Mouse (Mus musculus): ENCODE data around the gene Gnaz. TPM values are rescaled to one million over a fixed set of nuclear protein-coding genes. Genes with fewer than 3 reads are reported as not detected.

The Gnaz gene
- polyA plus RNA-seq, 1 experiment from 2014 or later, result 3.2 TPM

GRCm38 (mm10) chr10:74967651-74968267 is 782 bp downstream of the Gnaz start:
- TF ChIP-seq CTCF (IDR thresholded peaks at IDR 0.05; ENCODE audit: low read depth), result no peak
- no peaks in the 10 kb centered on the region for H3K36me3 ChIP-seq (ENCODE audit: insufficient read depth)
- H3K4me3 ChIP-seq (ENCODE audit: low read depth, low read length), result peak overlapping the region; percentile 60
- ATAC-seq (ENCODE audit: insufficient read depth) (no peak), DNase-seq (no peak)
- 0 out of 2 replicates have a peak, but pooled peaks cover 3% of the 10 kb centered on the region for H3K4me1 ChIP-seq (ENCODE audit: insufficient read depth)
- no peak overlapping the region for H3K27ac ChIP-seq (ENCODE audit: low read depth)
- no peaks in the 10 kb centered on the region for H3K9me3 ChIP-seq (ENCODE audit: low read depth, low read length)
- peak overlapping the region; percentile 95 for H3K4me2 ChIP-seq
- H3K9ac ChIP-seq, result peak overlapping the region; percentile 48
- 4% methylated on average over 25 of the region's 25 CpGs for WGBS
- peaks cover 19% of the 10 kb centered on the region; the same call in 1 of the 2 replicates for H3K27me3 ChIP-seq (ENCODE audit: insufficient read depth, low read length)

- no peak for DNase-seq
- H3K9me3 ChIP-seq (ENCODE audit: low read depth, low read length), result no peaks in the 10 kb centered on the region
- H3K9ac ChIP-seq, result no peak overlapping the region
- no peak overlapping the region for H3K27ac ChIP-seq (ENCODE audit: low read depth)
- H3K4me3 ChIP-seq (ENCODE audit: low read depth, low read length), result no peak overlapping the region
- H3K36me3 ChIP-seq (ENCODE audit: insufficient read depth), result no peaks in the 10 kb centered on the region
- peaks cover 19% of the 10 kb centered on the region; the same call in 1 of the 2 replicates for H3K27me3 ChIP-seq (ENCODE audit: insufficient read depth, low read length)
- 0 out of 2 replicates have a peak, but pooled peaks cover 3% of the 10 kb centered on the region for H3K4me1 ChIP-seq (ENCODE audit: insufficient read depth)
- ATAC-seq (ENCODE audit: insufficient read depth), result no peak
- 87% methylated on average over 2 of the region's 2 CpGs for WGBS
- TF ChIP-seq CTCF (IDR thresholded peaks at IDR 0.05; ENCODE audit: low read depth), result no peak
- no peak overlapping the region for H3K4me2 ChIP-seq
Measured at GRCm38 (mm10) chr10:74969266-74969665, 2.3 kb downstream of the Gnaz start.

GRCm38 (mm10) chr10:74973026-74973425 is 6.0 kb downstream of the Gnaz start:
- DNase-seq, result no peak
- Histone ChIP-seq H3K4me2 (no peak overlapping the region), H3K27me3 (ENCODE audit: insufficient read depth, low read length) (0 out of 2 replicates have a peak, but pooled peaks cover 2% of the 10 kb centered on the region), H3K9me3 (ENCODE audit: low read depth, low read length) (no peaks in the 10 kb centered on the region), H3K27ac (ENCODE audit: low read depth) (no peak overlapping the region), H3K4me1 (ENCODE audit: insufficient read depth) (no peaks in the 10 kb centered on the region), H3K9ac (no peak overlapping the region), H3K36me3 (ENCODE audit: insufficient read depth) (no peaks in the 10 kb centered on the region), H3K4me3 (ENCODE audit: low read depth, low read length) (no peak overlapping the region)
- WGBS, result 64% methylated on average over 6 of the region's 6 CpGs
- TF ChIP-seq CTCF (IDR thresholded peaks at IDR 0.05; ENCODE audit: low read depth), result peak; percentile 28; the same call in 1 of the 2 replicates
- no peak for ATAC-seq (ENCODE audit: insufficient read depth)

GRCm38 (mm10) chr10:74975626-74976025 is 8.6 kb downstream of the Gnaz start:
- H3K4me1 ChIP-seq (ENCODE audit: insufficient read depth), result no peaks in the 10 kb centered on the region
- no peak for DNase-seq
- no peak overlapping the region for H3K27ac ChIP-seq (ENCODE audit: low read depth)
- H3K4me2 ChIP-seq, result no peak overlapping the region
- no peaks in the 10 kb centered on the region for H3K27me3 ChIP-seq (ENCODE audit: insufficient read depth, low read length)
- 45% methylated on average over 7 of the region's 7 CpGs for WGBS
- H3K9ac ChIP-seq, result no peak overlapping the region
- no peaks in the 10 kb centered on the region for H3K36me3 ChIP-seq (ENCODE audit: insufficient read depth)
- TF ChIP-seq CTCF (IDR thresholded peaks at IDR 0.05; ENCODE audit: low read depth), result no peak
- H3K4me3 ChIP-seq (ENCODE audit: low read depth, low read length), result no peak overlapping the region
- 0 out of 2 replicates have a peak, but pooled peaks have one; percentile 52 for ATAC-seq (ENCODE audit: insufficient read depth)
- no peaks in the 10 kb centered on the region for H3K9me3 ChIP-seq (ENCODE audit: low read depth, low read length)

GRCm38 (mm10) chr10:74976429-74976828 is 9.5 kb downstream of the Gnaz start:
- no peak overlapping the region for H3K4me3 ChIP-seq (ENCODE audit: low read depth, low read length)
- H3K27me3 ChIP-seq (ENCODE audit: insufficient read depth, low read length), result no peaks in the 10 kb centered on the region
- H3K4me1 ChIP-seq (ENCODE audit: insufficient read depth), result no peaks in the 10 kb centered on the region
- ATAC-seq (ENCODE audit: insufficient read depth), result no peak
- no peak overlapping the region for H3K4me2 ChIP-seq
- H3K36me3 ChIP-seq (ENCODE audit: insufficient read depth), result no peaks in the 10 kb centered on the region
- no peak for DNase-seq
- no peaks in the 10 kb centered on the region for H3K9me3 ChIP-seq (ENCODE audit: low read depth, low read length)
- no peak overlapping the region for H3K27ac ChIP-seq (ENCODE audit: low read depth)
- TF ChIP-seq CTCF (IDR thresholded peaks at IDR 0.05; ENCODE audit: low read depth), result no peak
- H3K9ac ChIP-seq, result no peak overlapping the region
- WGBS, result 26% methylated on average over 7 of the region's 7 CpGs

- no peak for ATAC-seq (ENCODE audit: insufficient read depth)
- H3K27me3 ChIP-seq (ENCODE audit: insufficient read depth, low read length), result no peaks in the 10 kb centered on the region
Measured at GRCm38 (mm10) chr10:74978056-74978455, 11.1 kb downstream of the Gnaz start.

GRCm38 (mm10) chr10:74981159-74981558 is 14.2 kb downstream of the Gnaz start:
- no peak overlapping the region for H3K9ac ChIP-seq
- no peak for ATAC-seq (ENCODE audit: insufficient read depth)
- no peak overlapping the region for H3K27ac ChIP-seq (ENCODE audit: low read depth)
- no peaks in the 10 kb centered on the region for H3K27me3 ChIP-seq (ENCODE audit: insufficient read depth, low read length)
- no peak overlapping the region for H3K4me3 ChIP-seq (ENCODE audit: low read depth, low read length)
- no peaks in the 10 kb centered on the region for H3K36me3 ChIP-seq (ENCODE audit: insufficient read depth)
- TF ChIP-seq CTCF (IDR thresholded peaks at IDR 0.05; ENCODE audit: low read depth), result no peak
- no peak for DNase-seq
- no peaks in the 10 kb centered on the region for H3K4me1 ChIP-seq (ENCODE audit: insufficient read depth)
- 75% methylated on average over 12 of the region's 12 CpGs for WGBS
- H3K9me3 ChIP-seq (ENCODE audit: low read depth, low read length), result no peaks in the 10 kb centered on the region
- no peak overlapping the region for H3K4me2 ChIP-seq

More at GRCm38 (mm10) chr10:74978056-74978455, 11.1 kb downstream of the Gnaz start:
- Histone ChIP-seq H3K9ac (no peak overlapping the region), H3K27ac (ENCODE audit: low read depth) (no peak overlapping the region), H3K4me3 (ENCODE audit: low read depth, low read length) (no peak overlapping the region), H3K9me3 (ENCODE audit: low read depth, low read length) (no peaks in the 10 kb centered on the region), H3K4me1 (ENCODE audit: insufficient read depth) (no peaks in the 10 kb centered on the region), H3K36me3 (ENCODE audit: insufficient read depth) (no peaks in the 10 kb centered on the region), H3K4me2 (no peak overlapping the region)
- no peak for TF ChIP-seq CTCF (IDR thresholded peaks at IDR 0.05; ENCODE audit: low read depth)
- no peak for DNase-seq
- 68% methylated on average over 4 of the region's 4 CpGs for WGBS
